Mouse (Mus musculus): ENCODE results near the gene Rock2. TPM values are rescaled to one million over a fixed set of nuclear protein-coding genes. Genes with fewer than 3 reads are reported as not detected.
A peak's percentile ranks its signal among the peaks of the same experiment; 100 is the strongest.

Rock2 gene
- polyA plus RNA-seq, 1 experiment = 95.1 TPM

- H3K9me3 ChIP-seq (replicated peaks; ENCODE audit: control insufficient read depth, insufficient read depth, low read length, poor library complexity, severe bottlenecking) = no peaks in the 10 kb centered on the region
- peaks cover 5% of the 10 kb centered on the region for H3K36me3 ChIP-seq (ENCODE audit: control insufficient read depth, insufficient read depth, low read length, poor library complexity, severe bottlenecking)
- no peaks in the 10 kb centered on the region for H3K4me1 ChIP-seq (ENCODE audit: control insufficient read depth, insufficient read depth, low read length)
- no peaks in the 10 kb centered on the region for H3K27me3 ChIP-seq (ENCODE audit: control insufficient read depth, insufficient read depth, low read length, poor library complexity, severe bottlenecking)
- H3K4me3 ChIP-seq (ENCODE audit: low read depth, low read length) = no peak overlapping the region
- no peak overlapping the region for H3K9ac ChIP-seq (ENCODE audit: low read depth, poor library complexity, severe bottlenecking)
- no peak for TF ChIP-seq CTCF (IDR thresholded peaks at IDR 0.05; ENCODE audit: low read depth, low read length)
- no peak for TF ChIP-seq POLR2A (IDR thresholded peaks at IDR 0.05; ENCODE audit: insufficient read depth, low read length)
- no peak for TF ChIP-seq EP300 (IDR thresholded peaks at IDR 0.05; ENCODE audit: insufficient read depth, low read depth, low read length)
- no peak overlapping the region for H3K27ac ChIP-seq (ENCODE audit: insufficient read depth, low read length)
Measured at GRCm38 (mm10) chr12:16941976-16942375, 47.3 kb downstream of the Rock2 start.

- no peak overlapping the region for H3K4me3 ChIP-seq (ENCODE audit: low read depth, low read length)
- no peaks in the 10 kb centered on the region for H3K4me1 ChIP-seq (ENCODE audit: control insufficient read depth, insufficient read depth, low read length)
- H3K9ac ChIP-seq (ENCODE audit: low read depth, poor library complexity, severe bottlenecking) = no peak overlapping the region
- H3K27me3 ChIP-seq (ENCODE audit: control insufficient read depth, insufficient read depth, low read length, poor library complexity, severe bottlenecking) = no peaks in the 10 kb centered on the region
- TF ChIP-seq POLR2A (IDR thresholded peaks at IDR 0.05; ENCODE audit: insufficient read depth, low read length) (no peak), CTCF (IDR thresholded peaks at IDR 0.05; ENCODE audit: low read depth, low read length) (no peak)
- no peaks in the 10 kb centered on the region for H3K9me3 ChIP-seq (replicated peaks; ENCODE audit: control insufficient read depth, insufficient read depth, low read length, poor library complexity, severe bottlenecking)
- H3K27ac ChIP-seq (ENCODE audit: insufficient read depth, low read length) = no peak overlapping the region
- H3K36me3 ChIP-seq (ENCODE audit: control insufficient read depth, insufficient read depth, low read length, poor library complexity, severe bottlenecking) = peaks cover 2% of the 10 kb centered on the region
Measured at GRCm38 (mm10) chr12:16948239-16948638, 53.5 kb downstream of the Rock2 start.

GRCm38 (mm10) chr12:16958851-16959250, 64.2 kb downstream of the Rock2 start:
- no peak for TF ChIP-seq POLR2A (IDR thresholded peaks at IDR 0.05; ENCODE audit: insufficient read depth, low read length)
- peak; percentile 18 for TF ChIP-seq CTCF (IDR thresholded peaks at IDR 0.05; ENCODE audit: low read depth, low read length)
- H3K4me3 ChIP-seq (ENCODE audit: low read depth, low read length) = no peak overlapping the region
- H3K4me1 ChIP-seq (ENCODE audit: control insufficient read depth, insufficient read depth, low read length) = no peaks in the 10 kb centered on the region
- H3K27ac ChIP-seq (ENCODE audit: insufficient read depth, low read length) = no peak overlapping the region
- peaks cover 25% of the 10 kb centered on the region for H3K36me3 ChIP-seq (ENCODE audit: control insufficient read depth, insufficient read depth, low read length, poor library complexity, severe bottlenecking)
- H3K9ac ChIP-seq (ENCODE audit: low read depth, poor library complexity, severe bottlenecking) = no peak overlapping the region
- H3K9me3 ChIP-seq (replicated peaks; ENCODE audit: control insufficient read depth, insufficient read depth, low read length, poor library complexity, severe bottlenecking) = no peaks in the 10 kb centered on the region
- H3K27me3 ChIP-seq (ENCODE audit: control insufficient read depth, insufficient read depth, low read length, poor library complexity, severe bottlenecking) = no peaks in the 10 kb centered on the region

- Histone ChIP-seq H3K9me3 (replicated peaks; ENCODE audit: control insufficient read depth, insufficient read depth, low read length, poor library complexity, severe bottlenecking) (no peaks in the 10 kb centered on the region), H3K27ac (ENCODE audit: insufficient read depth, low read length) (no peak overlapping the region), H3K27me3 (ENCODE audit: control insufficient read depth, insufficient read depth, low read length, poor library complexity, severe bottlenecking) (no peaks in the 10 kb centered on the region), H3K9ac (ENCODE audit: low read depth, poor library complexity, severe bottlenecking) (no peak overlapping the region), H3K4me1 (ENCODE audit: control insufficient read depth, insufficient read depth, low read length) (no peaks in the 10 kb centered on the region), H3K4me3 (ENCODE audit: low read depth, low read length) (no peak overlapping the region), H3K36me3 (ENCODE audit: control insufficient read depth, insufficient read depth, low read length, poor library complexity, severe bottlenecking) (peaks cover 24% of the 10 kb centered on the region)
- TF ChIP-seq CTCF (IDR thresholded peaks at IDR 0.05; ENCODE audit: low read depth, low read length) = no peak
- no peak for TF ChIP-seq EP300 (IDR thresholded peaks at IDR 0.05; ENCODE audit: insufficient read depth, low read depth, low read length)
- no peak for TF ChIP-seq POLR2A (IDR thresholded peaks at IDR 0.05; ENCODE audit: insufficient read depth, low read length)
Measured at GRCm38 (mm10) chr12:16963354-16963753, 68.7 kb downstream of the Rock2 start.

GRCm38 (mm10) chr12:16966811-16967210, 72.1 kb downstream of the Rock2 start:
- H3K9ac ChIP-seq (ENCODE audit: low read depth, poor library complexity, severe bottlenecking) = no peak overlapping the region
- no peaks in the 10 kb centered on the region for H3K4me1 ChIP-seq (ENCODE audit: control insufficient read depth, insufficient read depth, low read length)
- no peak overlapping the region for H3K27ac ChIP-seq (ENCODE audit: insufficient read depth, low read length)
- no peaks in the 10 kb centered on the region for H3K9me3 ChIP-seq (replicated peaks; ENCODE audit: control insufficient read depth, insufficient read depth, low read length, poor library complexity, severe bottlenecking)
- H3K36me3 ChIP-seq (ENCODE audit: control insufficient read depth, insufficient read depth, low read length, poor library complexity, severe bottlenecking) = peaks cover 8% of the 10 kb centered on the region
- H3K27me3 ChIP-seq (ENCODE audit: control insufficient read depth, insufficient read depth, low read length, poor library complexity, severe bottlenecking) = no peaks in the 10 kb centered on the region
- TF ChIP-seq POLR2A (IDR thresholded peaks at IDR 0.05; ENCODE audit: insufficient read depth, low read length) (no peak), CTCF (IDR thresholded peaks at IDR 0.05; ENCODE audit: low read depth, low read length) (no peak), EP300 (IDR thresholded peaks at IDR 0.05; ENCODE audit: insufficient read depth, low read depth, low read length) (no peak)
- no peak overlapping the region for H3K4me3 ChIP-seq (ENCODE audit: low read depth, low read length)

GRCm38 (mm10) chr12:16977120-16977519, 82.4 kb downstream of the Rock2 start:
- Histone ChIP-seq H3K9me3 (replicated peaks; ENCODE audit: control insufficient read depth, insufficient read depth, low read length, poor library complexity, severe bottlenecking) (no peaks in the 10 kb centered on the region), H3K4me1 (ENCODE audit: control insufficient read depth, insufficient read depth, low read length) (no peaks in the 10 kb centered on the region), H3K27ac (ENCODE audit: insufficient read depth, low read length) (no peak overlapping the region), H3K4me3 (ENCODE audit: low read depth, low read length) (no peak overlapping the region), H3K27me3 (ENCODE audit: control insufficient read depth, insufficient read depth, low read length, poor library complexity, severe bottlenecking) (no peaks in the 10 kb centered on the region), H3K9ac (ENCODE audit: low read depth, poor library complexity, severe bottlenecking) (no peak overlapping the region), H3K36me3 (ENCODE audit: control insufficient read depth, insufficient read depth, low read length, poor library complexity, severe bottlenecking) (peaks cover 35% of the 10 kb centered on the region)
- TF ChIP-seq CTCF (IDR thresholded peaks at IDR 0.05; ENCODE audit: low read depth, low read length) (no peak), EP300 (IDR thresholded peaks at IDR 0.05; ENCODE audit: insufficient read depth, low read depth, low read length) (no peak), POLR2A (IDR thresholded peaks at IDR 0.05; ENCODE audit: insufficient read depth, low read length) (no peak)

Measured in ES-Bruce4 (cell line).